Mouse (Mus musculus) frontal cortex, postnatal 36 days (tissue): ENCODE measurements around the gene Trpm2.
A peak's percentile ranks its signal among the peaks of the same experiment; 100 is the strongest.
"Not testable (repeated sequence)": the region's sequence is repeated elsewhere in the genome, so short reads cannot be mapped to it uniquely, and the experiment has no call there.

ENCODE experiments used
- DNase-seq, 2 experiments: peaks; one replicate each; pipeline ENCODE4 v3.0.0; 2022; ENCODE audit warnings: low spot score in 2 of 2

Trpm2 gene

GRCm38 (mm10) chr10:77978351-77979350, 8.3 kb upstream of the Trpm2 start, which contains the start of gene 1810043G02Rik:
Gene 1810043G02Rik (plus strand): TSS chr10:77978524.
- DNase-seq, result peak; percentile 99

DNA sequence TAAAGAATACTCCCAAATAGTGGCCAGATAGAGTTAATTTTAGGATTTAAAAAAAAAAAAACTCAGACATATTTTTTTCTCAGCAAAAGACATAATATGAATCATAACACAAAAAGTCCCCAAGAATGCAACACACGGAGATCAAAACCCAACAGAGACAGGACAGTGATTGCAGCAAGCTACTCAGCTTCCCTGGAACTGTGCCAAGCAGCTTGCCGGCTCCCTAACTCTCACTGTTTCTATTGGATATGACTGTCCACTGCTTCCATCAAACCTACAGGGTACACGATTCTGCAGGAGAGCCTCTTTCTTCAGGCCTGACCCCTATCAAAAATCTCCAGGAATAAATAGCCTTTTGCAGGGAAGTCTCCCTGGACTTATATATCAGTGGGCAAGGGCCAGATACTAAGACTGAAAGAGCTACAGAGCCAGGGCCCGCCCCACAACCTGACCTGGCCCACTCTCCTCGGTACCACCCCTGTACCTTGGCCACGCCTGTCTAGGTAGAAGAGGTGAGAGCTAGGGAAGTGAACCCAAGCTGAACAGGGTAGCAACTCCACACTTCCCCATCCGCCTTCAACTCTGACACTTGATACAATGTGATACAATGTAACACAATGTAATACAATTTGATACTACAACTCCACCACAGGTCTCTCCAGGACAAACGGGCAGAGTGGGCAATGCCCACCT, 6.2 kb upstream of the Trpm2 start:
- DNase-seq, result no peak

GRCm38 (mm10) chr10:77975653-77976052, 5.3 kb upstream of the Trpm2 start:
- no peak for DNase-seq

DNA sequence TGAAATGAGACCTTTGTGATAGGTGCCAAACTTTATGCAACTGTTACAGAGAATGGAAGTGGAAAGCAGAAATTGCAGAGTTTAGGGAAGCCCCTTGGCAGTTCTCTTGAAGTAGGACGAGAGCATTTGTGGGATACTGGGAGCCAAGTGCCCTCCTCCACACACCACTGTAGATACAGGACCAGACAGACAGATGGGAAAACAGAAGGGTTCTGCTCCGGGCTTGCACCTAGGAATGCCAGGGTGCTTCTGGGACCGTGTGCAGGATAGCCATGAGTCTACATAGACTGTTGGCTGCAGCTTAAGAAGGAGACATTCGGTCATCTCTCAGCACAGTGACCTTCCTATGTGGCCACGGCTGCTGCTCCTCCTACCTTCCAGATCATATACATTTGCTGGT, 4.4 kb upstream of the Trpm2 start:
- no peak for DNase-seq

- DNase-seq, result no peak
Observed at GRCm38 (mm10) chr10:77974323-77974722, 4.0 kb upstream of the Trpm2 start.

DNA sequence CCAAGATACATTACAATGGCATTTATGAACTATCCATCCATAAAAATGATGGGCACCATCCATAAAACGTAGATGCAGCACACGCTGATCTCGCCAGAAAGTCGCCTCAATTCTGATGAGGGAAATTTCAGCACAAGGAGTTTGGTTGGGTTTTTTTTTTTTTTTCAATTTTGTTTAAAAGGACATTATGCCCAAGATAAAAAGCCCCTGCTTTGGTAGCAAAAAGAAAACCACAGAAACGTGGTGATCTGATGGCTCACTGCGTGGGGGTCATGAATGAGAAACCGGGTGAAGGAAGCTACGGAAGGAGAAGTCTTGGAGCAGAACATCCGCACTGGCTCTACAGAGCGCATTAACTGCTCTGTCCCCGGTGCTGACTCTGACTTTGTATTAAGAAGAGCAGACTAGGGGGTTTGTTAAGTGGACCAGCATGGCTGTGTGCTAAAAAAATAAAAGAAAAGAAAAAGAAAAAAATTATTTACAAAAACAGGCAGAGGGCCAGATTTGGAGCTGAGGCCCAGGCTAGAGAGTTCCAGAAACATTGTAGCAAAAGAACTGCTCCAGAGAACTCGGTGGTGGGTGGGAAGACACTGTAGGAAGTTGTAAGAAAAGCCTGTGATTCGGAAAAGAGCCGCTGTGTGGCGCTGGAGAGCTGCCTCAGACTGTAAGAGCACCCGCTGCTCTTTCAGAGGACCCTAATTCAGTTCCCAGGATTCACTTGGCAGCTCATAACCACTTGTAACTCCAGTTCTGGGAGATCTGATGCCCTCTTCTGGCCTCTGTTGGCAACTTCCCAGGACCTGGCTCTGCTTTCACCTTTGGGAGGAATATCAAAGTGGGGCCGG, 1.6 kb upstream of the Trpm2 start:
- DNase-seq, result peak; percentile 39 to 60

- DNase-seq, result no peak
Observed at GRCm38 (mm10) chr10:77971191-77971590, 828 bp upstream of the Trpm2 start.

DNA sequence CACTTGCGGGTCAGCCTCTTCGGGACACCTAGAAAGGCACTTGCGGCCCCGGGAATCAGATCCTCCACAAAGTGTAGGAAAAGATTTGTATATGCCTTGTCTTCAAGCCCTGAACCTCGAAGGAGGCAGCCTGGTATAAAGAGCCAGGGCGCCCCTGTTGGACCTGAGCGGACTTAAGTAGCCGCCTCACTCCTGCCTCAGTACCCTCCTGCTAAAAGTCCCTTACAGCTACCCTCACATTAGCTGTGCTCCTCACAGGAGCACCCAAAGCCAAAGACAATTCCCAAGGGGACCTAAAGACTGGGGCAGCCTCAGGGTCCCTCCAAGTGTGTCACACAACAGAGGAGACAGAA, 414 bp downstream of the Trpm2 start:
- no peak for DNase-seq

- DNase-seq, result peak; percentile 74 to 82
Observed at GRCm38 (mm10) chr10:77969274-77969972, 940 bp downstream of the Trpm2 start.

- DNase-seq, result no peak
Observed at GRCm38 (mm10) chr10:77963971-77964370, 6.4 kb downstream of the Trpm2 start.

DNA sequence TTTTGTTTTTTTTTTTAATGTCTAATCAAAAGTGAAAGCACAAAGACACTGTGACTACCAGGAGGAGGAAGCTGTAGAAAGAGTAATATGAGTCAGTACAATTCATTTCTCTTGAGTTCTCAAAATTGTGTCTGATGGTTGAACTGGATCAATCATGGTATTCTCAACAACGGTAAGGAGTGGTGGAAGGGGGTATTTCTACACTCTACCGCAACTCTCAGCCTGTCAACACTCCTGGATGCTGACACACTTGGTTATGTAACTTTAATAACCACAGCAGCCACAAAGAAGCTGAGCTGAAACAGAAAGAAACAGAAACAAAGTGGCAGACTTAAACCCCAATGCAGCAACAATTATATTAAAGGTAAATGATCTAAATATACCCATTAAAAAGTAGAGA, 7.6 kb downstream of the Trpm2 start:
- DNase-seq, result no peak

DNA sequence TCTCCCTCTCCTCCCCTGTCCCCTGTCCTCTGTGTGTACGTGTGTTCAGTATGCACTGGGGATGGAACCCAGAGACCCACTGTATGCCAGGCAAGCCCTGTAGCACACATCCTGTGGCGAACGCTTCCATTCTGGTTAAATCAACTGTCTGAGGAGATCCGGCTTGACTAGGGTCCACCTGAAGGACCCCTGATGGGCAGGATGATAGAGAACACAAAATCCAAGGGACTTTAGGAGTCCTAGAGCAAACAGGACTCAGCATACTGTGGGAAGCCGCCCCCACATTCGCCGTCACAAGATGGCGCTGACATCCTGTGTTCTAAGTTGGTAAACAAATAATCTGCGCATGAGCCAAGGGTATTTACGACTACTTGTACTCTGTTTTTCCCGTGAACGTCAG, 19.9 kb downstream of the Trpm2 start:
- not testable (repeated sequence) for DNase-seq

GRCm38 (mm10) chr10:77939685-77940084, 30.7 kb downstream of the Trpm2 start:
- no peak for DNase-seq

GRCm38 (mm10) chr10:77927375-77927774, 43.0 kb downstream of the Trpm2 start:
- DNase-seq, result peak in 1 of 2 experiments; percentile 23

- DNase-seq, result peak; percentile 52
Observed at GRCm38 (mm10) chr10:77926140-77926539, 44.2 kb downstream of the Trpm2 start.

DNA sequence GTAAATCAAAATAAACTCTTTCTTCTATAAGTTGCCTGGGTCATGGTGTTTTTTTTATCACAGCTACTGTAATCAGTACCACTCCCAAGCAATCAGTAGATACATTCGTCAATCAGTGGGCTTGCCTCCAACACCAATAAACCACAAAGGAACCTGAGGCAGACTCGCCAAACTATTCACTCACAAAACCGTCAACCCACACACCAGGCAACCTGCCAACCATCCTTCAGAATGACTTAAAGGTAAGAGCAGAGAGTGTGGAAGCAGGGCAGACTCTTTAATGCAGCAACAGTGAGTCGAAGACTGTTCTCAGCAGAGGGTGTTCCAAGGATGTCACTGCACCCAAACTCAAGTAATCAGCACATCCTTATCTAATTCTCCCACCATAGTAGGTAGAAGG, 47.7 kb downstream of the Trpm2 start:
- DNase-seq, result peak; percentile 18 to 23

GRCm38 (mm10) chr10:77921009-77921408, 49.4 kb downstream of the Trpm2 start:
- DNase-seq, result peak; percentile 15 to 29

GRCm38 (mm10) chr10:77916636-77917335, 53.6 kb downstream of the Trpm2 start:
- peak; percentile 40 to 46 for DNase-seq

GRCm38 (mm10) chr10:77913292-77913691, 57.1 kb downstream of the Trpm2 start:
- no peak for DNase-seq

DNA sequence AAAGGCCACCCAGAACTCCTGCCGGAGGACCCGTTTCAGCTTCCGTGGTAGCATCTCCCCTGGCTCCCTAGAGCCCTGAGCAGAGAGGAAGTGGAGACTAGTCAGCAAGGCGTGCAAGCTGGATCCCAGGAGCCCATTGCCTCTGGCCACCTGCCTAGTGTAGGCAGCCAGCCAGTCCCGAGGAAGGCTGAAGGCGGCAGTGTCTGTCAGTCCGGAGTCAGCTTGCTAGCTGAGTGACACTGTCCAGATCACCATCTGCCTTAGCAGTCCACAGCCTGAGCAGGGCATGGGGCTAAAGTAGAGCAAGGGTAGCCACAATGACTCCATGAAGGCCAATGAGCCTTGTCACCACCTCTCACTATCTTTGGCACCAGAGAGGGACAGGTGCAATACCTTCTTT, 57.8 kb downstream of the Trpm2 start:
- no peak for DNase-seq
